Mouse (Mus musculus): ENCODE data around the gene Snx7.
A peak's percentile ranks its signal among the peaks of the same experiment; 100 is the strongest.

Snx7 gene

GRCm38 (mm10) chr3:117823218-117823617, 45.5 kb downstream of the Snx7 start:
- no peak for ATAC-seq (ENCODE audit: insufficient number of reproducible peaks, low FRiP score, low TSS enrichment)

GRCm38 (mm10) chr3:117817635-117818034, 51.1 kb downstream of the Snx7 start:
- no peak for ATAC-seq (ENCODE audit: insufficient number of reproducible peaks, low FRiP score, low TSS enrichment)

GRCm38 (mm10) chr3:117814218-117814617, 54.5 kb downstream of the Snx7 start:
- ATAC-seq (ENCODE audit: insufficient number of reproducible peaks, low FRiP score, low TSS enrichment), result no peak

GRCm38 (mm10) chr3:117812135-117812534, 56.6 kb downstream of the Snx7 start:
- ATAC-seq (ENCODE audit: insufficient number of reproducible peaks, low FRiP score, low TSS enrichment), result no peak

GRCm38 (mm10) chr3:117805782-117806181, 63.0 kb downstream of the Snx7 start:
- no peak for ATAC-seq (ENCODE audit: insufficient number of reproducible peaks, low FRiP score, low TSS enrichment)

GRCm38 (mm10) chr3:117794501-117794900, 74.2 kb downstream of the Snx7 start:
- no peak for ATAC-seq (ENCODE audit: insufficient number of reproducible peaks, low FRiP score, low TSS enrichment)

GRCm38 (mm10) chr3:117791951-117792350, 76.8 kb downstream of the Snx7 start:
- no peak for ATAC-seq (ENCODE audit: insufficient number of reproducible peaks, low FRiP score, low TSS enrichment)

GRCm38 (mm10) chr3:117791273-117791672, 77.5 kb downstream of the Snx7 start:
- ATAC-seq (ENCODE audit: insufficient number of reproducible peaks, low FRiP score, low TSS enrichment), result no peak

GRCm38 (mm10) chr3:117788800-117789693, 79.7 kb downstream of the Snx7 start:
- ATAC-seq (ENCODE audit: insufficient number of reproducible peaks, low FRiP score, low TSS enrichment), result no peak

GRCm38 (mm10) chr3:117787247-117787646, 81.5 kb downstream of the Snx7 start:
- ATAC-seq (ENCODE audit: insufficient number of reproducible peaks, low FRiP score, low TSS enrichment), result no peak

- ATAC-seq (ENCODE audit: insufficient number of reproducible peaks, low FRiP score, low TSS enrichment), result no peak
Measured at GRCm38 (mm10) chr3:117752151-117752757, 116.5 kb downstream of the Snx7 start.

GRCm38 (mm10) chr3:117751665-117752064, 117.1 kb downstream of the Snx7 start:
- peak; percentile 36; the same call in 1 of the 2 replicates for ATAC-seq (ENCODE audit: insufficient number of reproducible peaks, low FRiP score, low TSS enrichment)

- no peak for ATAC-seq (ENCODE audit: insufficient number of reproducible peaks, low FRiP score, low TSS enrichment)
Measured at GRCm38 (mm10) chr3:117749256-117749655, 119.5 kb downstream of the Snx7 start.

GRCm38 (mm10) chr3:117739760-117740159, 129.0 kb downstream of the Snx7 start:
- no peak for ATAC-seq (ENCODE audit: insufficient number of reproducible peaks, low FRiP score, low TSS enrichment)

GRCm38 (mm10) chr3:117732661-117733060, 136.1 kb downstream of the Snx7 start:
- no peak for ATAC-seq (ENCODE audit: insufficient number of reproducible peaks, low FRiP score, low TSS enrichment)
